Mouse (Mus musculus) hindbrain, postnatal 0 days (tissue): Measurements from ENCODE around the gene Ddx43. TPM values are rescaled to one million over a fixed set of nuclear protein-coding genes. Genes with fewer than 3 reads are reported as not detected.

Experiments used
- ATAC-seq: fragments of 200-750 bp; cut with Nextera tagmentation; 2 replicates; pipeline ENCODE4 v1.8.0; 2017; ENCODE audit warnings: mild to moderate bottlenecking, moderate TSS enrichment, moderate library complexity
- DNase-seq: peaks from one replicate; pipeline ENCODE4 v3.0.0-alpha.2; 2015; ENCODE audit warnings: low spot score
- H3K27ac ChIP-seq: fragments of 300-500 bp; sonication (generic); 2 replicates; pipeline ENCODE4 v1.5.1; 2014; ENCODE audit warnings: mild to moderate bottlenecking
- H3K27me3 ChIP-seq: fragments of 300-500 bp; sonication (generic); 2 replicates; pipeline ENCODE4 v1.6.1; 2014; ENCODE audit warnings: low read length, mixed read lengths; ENCODE audit not compliant: insufficient read depth
- H3K36me3 ChIP-seq: fragments of 300-500 bp; sonication (generic); 2 replicates; pipeline ENCODE4 v1.6.1; 2014; ENCODE audit warnings: low read length, mixed read lengths; ENCODE audit not compliant: insufficient read depth
- H3K4me1 ChIP-seq: fragments of 300-500 bp; sonication (generic); 2 replicates; pipeline ENCODE4 v1.6.1; 2014; ENCODE audit warnings: antibody characterized with exemption, low read length, mixed read lengths; ENCODE audit not compliant: insufficient read depth
- H3K4me2 ChIP-seq: fragments of 300-500 bp; sonication (generic); 2 replicates; pipeline ENCODE4 v1.6.1; 2014; ENCODE audit warnings: low read depth, mild to moderate bottlenecking, low read length, moderate library complexity, mixed read lengths
- H3K4me3 ChIP-seq: fragments of 300-500 bp; sonication (generic); 2 replicates; pipeline ENCODE4 v1.5.1; 2014; ENCODE audit warnings: low read length
- H3K9ac ChIP-seq: fragments of 300-500 bp; sonication (generic); replicated peaks from 2 replicates; pipeline ENCODE4 v1.6.1; 2014; ENCODE audit warnings: mild to moderate bottlenecking, low read length, moderate library complexity, mixed read lengths
- H3K9me3 ChIP-seq: fragments of 300-500 bp; sonication (generic); 2 replicates; pipeline ENCODE4 v1.6.1; 2016; ENCODE audit warnings: low read length, mixed read lengths
- CTCF ChIP-seq: IDR thresholded peaks from 2 replicates; pipeline ENCODE4 v1.5.1; 2016; ENCODE audit warnings: antibody characterized with exemption, control low read depth, low read depth
- WGBS: fragments of 180-500 bp; shearing (Covaris S2); extraction: QIAGEN DNeasy Blood & Tissue Kit; methylation state at CpG from one replicate; pipeline ENCODE4 v1.1.7; 2014; 5-methylcytosine and 5-hydroxymethylcytosine counted together
- polyA plus RNA-seq: library from polyadenylated mRNA; unstranded; fragments of >200 nt; fragmentation: Nextera tagmentation; extraction: Ambion mirVana; gene quantifications from 2 replicates; pipeline ENCODE4 v1.2.1, GENCODE M21; 2015
- total RNA-seq: library from RNA; depleted of rRNA; stranded (reverse); fragments of >200 nt; gene quantifications from 2 replicates; pipeline ENCODE4 v1.2.3, GENCODE M21; 2014

Gene Ddx43
- total and polyA plus RNA-seq, 2 experiments from 2014 or later, result 0.38 TPM; not detected in 1

DNA sequence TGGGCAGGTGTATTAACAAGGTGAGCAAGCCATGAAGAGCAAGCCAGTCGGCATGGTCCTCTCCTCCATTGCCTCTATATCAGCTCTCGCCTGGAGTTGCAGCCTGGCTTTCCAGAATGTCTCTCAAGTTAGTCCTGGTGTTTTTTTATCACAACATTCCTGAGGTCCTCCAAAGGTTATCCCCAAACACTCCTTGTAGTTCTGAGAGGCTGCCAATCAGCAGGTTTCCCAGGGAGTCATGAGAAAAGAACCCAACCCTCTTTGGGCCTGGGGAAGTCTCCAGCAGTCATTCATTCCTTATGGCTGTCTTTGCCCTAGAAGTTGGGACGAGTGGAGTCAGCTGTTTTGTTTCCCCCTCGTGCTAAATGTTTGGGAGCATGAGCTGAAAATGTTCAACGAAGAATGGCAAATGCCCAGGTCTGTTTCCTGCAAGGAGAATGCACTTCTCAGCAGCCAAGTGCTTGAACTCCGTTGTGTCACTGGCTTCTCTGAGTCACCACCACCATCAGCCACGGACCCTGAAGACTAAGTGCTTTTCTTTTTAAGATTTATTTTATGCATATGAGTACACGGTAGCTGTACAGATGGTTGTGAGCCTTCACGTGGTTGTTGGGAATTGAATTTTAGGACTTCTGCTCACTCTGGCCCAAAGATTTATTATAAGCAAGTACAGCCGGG, 22.6 kb upstream of the Ddx43 start:
- no peak overlapping the region for H3K4me2 ChIP-seq
- no peaks in the 10 kb centered on the region for H3K27me3 ChIP-seq
- WGBS, result 80% methylated on average over 10 of the region's 10 CpGs
- H3K9ac ChIP-seq, result no peak overlapping the region
- ATAC-seq, result no peak
- DNase-seq, result no peak
- H3K4me1 ChIP-seq, result no peaks in the 10 kb centered on the region
- H3K27ac ChIP-seq, result no peak overlapping the region
- no peak for TF ChIP-seq CTCF
- H3K36me3 ChIP-seq, result no peaks in the 10 kb centered on the region
- no peak overlapping the region for H3K4me3 ChIP-seq
- H3K9me3 ChIP-seq, result no peaks in the 10 kb centered on the region

DNA sequence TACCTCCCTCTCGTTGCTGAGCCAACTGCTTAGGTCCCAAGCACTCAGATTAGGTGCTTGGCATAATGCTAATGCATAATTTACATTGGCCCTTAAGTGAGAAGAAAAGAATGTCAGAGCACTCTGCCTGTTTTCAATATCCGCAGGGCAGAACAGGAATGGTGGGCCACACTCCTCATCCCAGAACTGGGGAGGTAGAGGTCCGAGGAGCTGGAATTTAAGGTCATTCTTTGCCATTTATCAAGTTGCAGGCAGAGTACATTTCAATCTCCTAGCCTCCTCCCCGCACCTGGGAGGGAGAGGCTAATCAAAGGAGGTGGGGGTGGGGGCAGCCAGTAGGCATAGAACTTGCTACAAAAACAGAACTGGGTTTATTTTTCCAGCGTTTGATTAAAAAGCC, 21.2 kb upstream of the Ddx43 start:
- no peak for TF ChIP-seq CTCF
- 66% methylated on average over 5 of the region's 5 CpGs for WGBS

GRCm38 (mm10) chr9:78374885-78375389, 20.6 kb upstream of the Ddx43 start:
- DNase-seq (no peak), ATAC-seq (no peak)
- Histone ChIP-seq H3K9me3 (no peaks in the 10 kb centered on the region), H3K9ac (no peak overlapping the region), H3K4me2 (no peak overlapping the region), H3K27me3 (no peaks in the 10 kb centered on the region), H3K4me1 (no peaks in the 10 kb centered on the region), H3K36me3 (no peaks in the 10 kb centered on the region), H3K4me3 (no peak overlapping the region), H3K27ac (no peak overlapping the region)
- TF ChIP-seq CTCF, result no peak
- 83% methylated on average over 1 of the region's 1 CpGs for WGBS

More for the DNA sequence above, 21.2 kb upstream of the Ddx43 start:
- H3K27ac ChIP-seq, result no peak overlapping the region
- H3K27me3 ChIP-seq, result no peaks in the 10 kb centered on the region
- H3K9me3 ChIP-seq, result no peaks in the 10 kb centered on the region
- H3K4me2 ChIP-seq, result no peak overlapping the region
- no peaks in the 10 kb centered on the region for H3K36me3 ChIP-seq
- DNase-seq, result no peak
- no peaks in the 10 kb centered on the region for H3K4me1 ChIP-seq
- no peak for ATAC-seq
- H3K4me3 ChIP-seq, result no peak overlapping the region
- no peak overlapping the region for H3K9ac ChIP-seq

GRCm38 (mm10) chr9:78375486-78375885, 20.1 kb upstream of the Ddx43 start:
- TF ChIP-seq CTCF, result no peak
- WGBS, result 85% methylated on average over 4 of the region's 4 CpGs
- Histone ChIP-seq H3K9ac (no peak overlapping the region), H3K4me2 (no peak overlapping the region), H3K36me3 (no peaks in the 10 kb centered on the region), H3K9me3 (no peaks in the 10 kb centered on the region), H3K27ac (no peak overlapping the region), H3K4me1 (no peaks in the 10 kb centered on the region), H3K4me3 (no peak overlapping the region), H3K27me3 (no peaks in the 10 kb centered on the region)
- DNase-seq (no peak), ATAC-seq (no peak)

GRCm38 (mm10) chr9:78377546-78377945, 18.0 kb upstream of the Ddx43 start:
- Histone ChIP-seq H3K27me3 (no peaks in the 10 kb centered on the region), H3K36me3 (no peaks in the 10 kb centered on the region), H3K4me2 (peak overlapping the region; percentile 65), H3K4me3 (peak overlapping the region; percentile 26), H3K27ac (peak overlapping the region; percentile 54; the same call in 1 of the 2 replicates), H3K4me1 (no peaks in the 10 kb centered on the region), H3K9me3 (no peaks in the 10 kb centered on the region), H3K9ac (peak overlapping the region; percentile 53; the same call in 1 of the 2 replicates)
- no peak for ATAC-seq
- WGBS, result 31% methylated on average over 8 of the region's 8 CpGs
- no peak for DNase-seq
- TF ChIP-seq CTCF, result no peak

GRCm38 (mm10) chr9:78378113-78378785, 17.3 kb upstream of the Ddx43 start, which contains the start of gene Ooep:
Gene Ooep (minus strand): TSS chr9:78378725.
- DNase-seq, result peak; percentile 84
- Histone ChIP-seq H3K9me3 (no peaks in the 10 kb centered on the region), H3K27ac (peak within 1 kb of the TSS; percentile 54; the same call in 1 of the 2 replicates), H3K9ac (peak within 1 kb of the TSS; percentile 53), H3K4me2 (peak within 1 kb of the TSS; percentile 65), H3K36me3 (no peaks in the 10 kb centered on the region), H3K27me3 (no peaks in the 10 kb centered on the region), H3K4me1 (no peaks in the 10 kb centered on the region), H3K4me3 (peak within 1 kb of the TSS; percentile 26)
- peak; percentile 95 for ATAC-seq
- WGBS, result 1% methylated on average over 23 of the region's 23 CpGs
- peak; percentile 50 for TF ChIP-seq CTCF
